Mouse (Mus musculus) spleen, adult 2 months (tissue): Measurements from ENCODE around the gene Ykt6. TPM values are rescaled to one million over a fixed set of nuclear protein-coding genes. Genes with fewer than 3 reads are reported as not detected.

Experiments
- DNase-seq, 2 experiments: peaks; one replicate each; pipeline versions ENCODE4 v3.0.0 to v3.0.0-alpha.2; 2012 to 2021; ENCODE audit warnings: low spot score in 2 of 2, low read depth in 1 of 2
- H3K27ac ChIP-seq: fragments of 200-500 bp; 2 replicates; pipeline ENCODE4 v1.5.1; 2012; ENCODE audit warnings: low read length, inconsistent platforms; ENCODE audit not compliant: insufficient read depth
- H3K27me3 ChIP-seq: fragments of 200-500 bp; 2 replicates; pipeline ENCODE4 v1.6.1; 2012; ENCODE audit warnings: mild to moderate bottlenecking, moderate library complexity, low read length, inconsistent platforms; ENCODE audit not compliant: control insufficient read depth, insufficient read depth
- H3K36me3 ChIP-seq: fragments of 200-500 bp; 2 replicates; pipeline ENCODE4 v1.6.1; 2012; ENCODE audit warnings: mild to moderate bottlenecking, low read length, inconsistent platforms; ENCODE audit not compliant: control insufficient read depth, insufficient read depth
- H3K4me1 ChIP-seq: fragments of 200-500 bp; 2 replicates; pipeline ENCODE4 v1.6.1; 2011; ENCODE audit warnings: inconsistent platforms; ENCODE audit not compliant: control insufficient read depth, insufficient read depth, insufficient read length
- H3K4me3 ChIP-seq: fragments of 200-500 bp; 2 replicates; pipeline ENCODE4 v1.5.1; 2011; ENCODE audit warnings: mild to moderate bottlenecking, inconsistent platforms; ENCODE audit not compliant: insufficient read depth, insufficient read length; ENCODE audit errors: extremely low read depth
- CTCF ChIP-seq: fragments of 200-500 bp; IDR thresholded peaks from 2 replicates; pipeline ENCODE4 v1.5.1; 2011; ENCODE audit warnings: mild to moderate bottlenecking, inconsistent platforms; ENCODE audit not compliant: insufficient read depth, insufficient read length, insufficient replicate concordance; ENCODE audit errors: extremely low read depth
- POLR2A ChIP-seq: fragments of 200-500 bp; IDR thresholded peaks from 2 replicates; pipeline ENCODE4 v1.6.1; 2011; ENCODE audit warnings: low read depth, low read length, inconsistent platforms
- WGBS: fragments of 180-500 bp; shearing (Covaris S2); methylation state at CpG from one replicate; pipeline ENCODE4 v1.1.7; 2018; 5-methylcytosine and 5-hydroxymethylcytosine counted together
- polyA plus RNA-seq: library from polyadenylated mRNA; depleted of rRNA; stranded (reverse); fragments of >200 nt; gene quantifications from 2 replicates; pipeline ENCODE4 v1.2.3, GENCODE M21; 2012

The Ykt6 gene
- polyA plus RNA-seq, 1 experiment = 31.0 TPM

DNA sequence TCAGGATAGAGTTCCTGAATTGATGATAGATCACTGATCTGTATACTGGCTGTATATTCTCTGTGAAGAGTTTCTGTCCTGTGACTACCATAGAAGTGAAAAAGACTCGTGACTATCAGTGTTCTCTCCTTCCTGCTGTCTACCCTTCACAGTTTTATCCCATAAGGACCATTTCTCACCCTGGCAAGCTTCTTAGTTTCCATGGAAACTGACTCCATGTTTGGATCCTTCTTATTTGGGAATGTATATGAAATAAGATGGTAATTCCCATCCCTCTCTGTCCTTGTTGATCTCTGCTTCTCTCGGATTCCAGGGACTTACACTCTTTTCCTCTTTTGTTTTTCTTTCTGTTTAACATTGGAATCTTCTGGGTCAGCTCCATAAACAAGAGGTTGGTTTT, 4.6 kb downstream of the Ykt6 start:
- no peak overlapping the region for H3K4me3 ChIP-seq
- peaks cover 48% of the 10 kb centered on the region for H3K36me3 ChIP-seq
- no peak for DNase-seq

DNA sequence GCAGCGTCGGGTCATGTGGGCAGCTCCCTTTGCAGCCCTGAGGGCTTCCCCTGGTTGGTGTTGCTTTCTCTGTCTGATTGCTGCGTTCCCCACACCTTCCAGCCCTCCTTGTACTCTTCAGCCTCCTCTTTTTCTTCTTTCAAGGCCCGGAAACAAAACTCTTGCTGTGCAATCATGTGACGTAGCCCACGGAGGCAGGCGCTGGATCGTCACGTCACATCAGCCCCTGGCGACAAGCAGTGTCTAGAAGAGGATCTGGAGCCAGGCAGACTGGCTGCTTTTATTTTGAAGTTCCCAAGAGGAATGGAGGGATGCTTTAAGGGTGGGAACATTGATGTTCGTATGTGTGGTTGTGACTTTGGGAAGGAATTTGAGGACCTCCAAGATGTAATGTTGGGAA, 10.4 kb downstream of the Ykt6 start:
- no peaks in the 10 kb centered on the region for H3K4me1 ChIP-seq
- peaks cover 55% of the 10 kb centered on the region for H3K36me3 ChIP-seq
- no peak for DNase-seq
- no peak overlapping the region for H3K27ac ChIP-seq
- no peak overlapping the region for H3K4me3 ChIP-seq
- WGBS = 94% methylated on average over 11 of the region's 11 CpGs
- TF ChIP-seq POLR2A (no peak), CTCF (no peak)
- no peaks in the 10 kb centered on the region for H3K27me3 ChIP-seq

More for the DNA sequence above, 4.6 kb downstream of the Ykt6 start:
- TF ChIP-seq POLR2A = no peak
- TF ChIP-seq CTCF = no peak
- H3K4me1 ChIP-seq = no peaks in the 10 kb centered on the region; the same call in 1 of the 2 replicates
- no peaks in the 10 kb centered on the region for H3K27me3 ChIP-seq
- 84% methylated on average over 2 of the region's 2 CpGs for WGBS
- H3K27ac ChIP-seq = no peak overlapping the region

DNA sequence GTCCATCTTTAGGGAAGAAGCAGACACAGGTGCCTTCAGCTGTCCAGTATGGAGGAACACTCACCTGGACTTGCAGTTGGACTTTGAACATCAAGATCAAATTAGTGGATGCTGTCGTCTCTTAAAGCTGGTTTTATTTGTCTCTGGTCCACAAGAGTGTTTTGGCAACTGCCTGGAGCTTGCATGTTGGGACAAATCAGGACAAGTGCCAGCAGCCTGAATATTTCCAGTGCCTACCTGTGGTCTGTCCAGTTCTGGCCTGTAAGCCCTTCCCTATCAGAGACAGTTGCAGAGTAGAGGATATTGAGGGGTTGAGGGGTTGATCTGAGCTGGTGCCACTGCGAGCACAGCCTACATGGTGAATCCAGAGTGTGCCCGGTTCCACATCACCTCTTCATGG, 11.3 kb downstream of the Ykt6 start:
- peaks cover 47% of the 10 kb centered on the region for H3K36me3 ChIP-seq
- no peak for DNase-seq
- H3K4me1 ChIP-seq = no peaks in the 10 kb centered on the region
- no peaks in the 10 kb centered on the region for H3K27me3 ChIP-seq
- H3K4me3 ChIP-seq = no peak overlapping the region
- H3K27ac ChIP-seq = no peak overlapping the region
- TF ChIP-seq CTCF (no peak), POLR2A (no peak)
- WGBS = 88% methylated on average over 3 of the region's 3 CpGs

DNA sequence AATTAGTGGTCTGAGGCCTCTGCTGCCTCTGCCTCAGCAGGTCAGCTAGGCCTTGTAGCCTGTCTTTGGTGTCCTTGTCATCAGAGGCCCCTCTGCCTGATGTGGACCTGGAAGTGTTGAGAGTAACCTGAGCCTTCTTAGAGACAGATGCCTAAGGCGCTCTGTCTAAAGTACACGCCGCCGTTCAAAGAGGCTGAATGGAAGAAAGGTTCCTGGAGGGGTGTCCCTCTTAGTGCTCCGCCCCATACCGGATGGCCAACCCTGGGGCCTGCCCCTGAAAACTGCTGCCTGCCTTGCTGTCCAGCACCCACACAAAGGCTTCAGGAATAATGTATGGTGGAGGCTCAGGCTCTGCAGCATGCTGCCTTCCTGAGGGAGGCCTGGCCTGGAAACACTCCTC, 12.7 kb downstream of the Ykt6 start:
- H3K36me3 ChIP-seq = peaks cover 34% of the 10 kb centered on the region
- 92% methylated on average over 6 of the region's 6 CpGs for WGBS
- TF ChIP-seq POLR2A = no peak
- no peak for TF ChIP-seq CTCF
- H3K4me1 ChIP-seq = no peaks in the 10 kb centered on the region
- H3K27me3 ChIP-seq = no peaks in the 10 kb centered on the region
- no peak overlapping the region for H3K4me3 ChIP-seq
- no peak for DNase-seq
- H3K27ac ChIP-seq = no peak overlapping the region

DNA sequence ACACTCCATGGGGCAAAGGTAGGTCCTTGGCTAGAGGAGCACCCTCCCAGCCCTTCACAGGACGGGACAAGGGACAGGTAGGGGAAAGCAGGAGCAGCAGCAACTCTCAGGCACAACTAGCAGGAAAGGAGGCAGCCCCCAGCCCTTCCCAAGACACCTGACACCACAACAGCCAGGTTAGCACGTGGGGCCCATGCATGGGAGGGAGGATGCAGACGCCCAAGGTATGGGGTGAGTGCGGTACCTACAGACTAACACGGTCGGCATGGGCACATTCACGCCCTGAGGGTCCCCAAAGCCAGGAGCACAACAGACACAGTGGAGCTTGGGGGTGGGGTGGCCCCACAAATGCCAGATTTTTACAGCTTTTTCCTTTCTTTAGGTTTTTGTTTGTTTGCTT, 15.7 kb downstream of the Ykt6 start:
- DNase-seq = no peak
- Histone ChIP-seq H3K27ac (no peak overlapping the region), H3K27me3 (no peaks in the 10 kb centered on the region), H3K4me1 (no peaks in the 10 kb centered on the region), H3K36me3 (peaks cover 10% of the 10 kb centered on the region), H3K4me3 (no peak overlapping the region)
- TF ChIP-seq CTCF = no peak
- TF ChIP-seq POLR2A = no peak
- WGBS = 93% methylated on average over 7 of the region's 7 CpGs

DNA sequence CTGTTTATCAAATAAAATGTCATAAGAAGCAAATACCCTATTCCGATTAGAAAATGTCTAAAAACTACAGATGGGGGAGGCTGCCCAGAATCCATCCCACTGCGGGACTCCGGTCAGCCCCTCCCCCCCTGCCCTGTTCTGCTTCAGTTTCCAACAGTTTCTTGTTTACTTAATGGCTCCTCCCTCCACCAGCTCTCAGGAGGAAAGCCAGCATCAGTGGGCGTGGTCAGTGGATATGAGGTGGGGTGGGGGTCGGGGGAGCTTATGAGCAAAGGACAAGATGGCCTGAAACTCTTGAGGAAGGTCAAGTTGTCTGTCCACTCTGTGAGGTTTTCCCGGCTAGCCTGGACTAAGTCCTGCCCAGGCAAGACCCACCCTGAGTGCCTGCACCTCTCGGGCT, 17.7 kb downstream of the Ykt6 start:
- WGBS = 80% methylated on average over 7 of the region's 7 CpGs
- Histone ChIP-seq H3K4me1 (no peaks in the 10 kb centered on the region), H3K4me3 (no peak overlapping the region), H3K27ac (no peak overlapping the region), H3K27me3 (no peaks in the 10 kb centered on the region), H3K36me3 (peaks cover 3% of the 10 kb centered on the region; the same call in 1 of the 2 replicates)
- no peak for DNase-seq
- TF ChIP-seq POLR2A = no peak
- TF ChIP-seq CTCF = no peak

DNA sequence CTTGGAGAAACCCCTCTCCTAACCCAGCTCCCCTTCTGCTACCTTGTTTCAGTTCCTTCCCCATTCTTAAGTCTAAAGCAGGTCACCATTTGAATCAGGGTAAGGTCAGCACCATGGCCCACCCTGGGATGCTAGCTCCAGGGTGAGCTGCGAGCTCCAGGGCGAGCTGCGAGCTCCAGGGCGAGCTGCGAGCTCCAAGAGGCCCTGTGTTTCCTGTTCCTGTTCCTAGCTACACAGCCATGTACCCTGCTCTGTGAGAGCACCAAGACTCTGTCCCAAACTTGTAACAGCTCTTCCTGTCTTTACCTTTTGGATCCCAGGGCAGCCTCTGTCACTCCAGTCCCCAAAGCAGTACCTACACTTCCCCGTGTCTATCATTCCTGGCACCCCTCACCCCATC, 18.6 kb downstream of the Ykt6 start:
- TF ChIP-seq CTCF (no peak), POLR2A (no peak)
- no peaks in the 10 kb centered on the region for H3K27me3 ChIP-seq
- H3K4me3 ChIP-seq = no peak overlapping the region
- WGBS = 33% methylated on average over 6 of the region's 6 CpGs
- no peak for DNase-seq
- H3K36me3 ChIP-seq = no peaks in the 10 kb centered on the region; the same call in 1 of the 2 replicates
- no peak overlapping the region for H3K27ac ChIP-seq
- H3K4me1 ChIP-seq = no peaks in the 10 kb centered on the region
